Mouse (Mus musculus) ES-Bruce4 (cell line): Measurements from ENCODE around the gene Myh7b.
A peak's percentile ranks its signal among the peaks of the same experiment; 100 is the strongest.

Experiments used
- CTCF ChIP-seq: IDR thresholded peaks from one replicate; pipeline ENCODE4 v1.8.1; 2011; ENCODE audit warnings: low read depth, low read length
- EP300 ChIP-seq: IDR thresholded peaks from 2 replicates; pipeline ENCODE4 v1.6.1; 2011; ENCODE audit warnings: low read depth, low read length; ENCODE audit not compliant: insufficient read depth
- POLR2A ChIP-seq: IDR thresholded peaks from one replicate; pipeline ENCODE4 v1.8.1; 2011; ENCODE audit warnings: low read length; ENCODE audit not compliant: insufficient read depth

GRCm38 (mm10) chr2:155640656-155641055 lies 29.6 kb downstream of the Myh7b start:
- TF ChIP-seq POLR2A = no peak
- TF ChIP-seq CTCF = no peak
- peak; percentile 69; the same call in 1 of the 2 replicates for TF ChIP-seq EP300
